Mouse (Mus musculus): Measurements from ENCODE around the gene Suds3.

Gene Suds3

GRCm38 (mm10) chr5:117115836-117116366 is at the start of gene Suds3:
TSS of gene Suds3 (minus strand) at chr5:117116113.
- peak; percentile 82 for DNase-seq (ENCODE audit: low read depth)

DNA sequence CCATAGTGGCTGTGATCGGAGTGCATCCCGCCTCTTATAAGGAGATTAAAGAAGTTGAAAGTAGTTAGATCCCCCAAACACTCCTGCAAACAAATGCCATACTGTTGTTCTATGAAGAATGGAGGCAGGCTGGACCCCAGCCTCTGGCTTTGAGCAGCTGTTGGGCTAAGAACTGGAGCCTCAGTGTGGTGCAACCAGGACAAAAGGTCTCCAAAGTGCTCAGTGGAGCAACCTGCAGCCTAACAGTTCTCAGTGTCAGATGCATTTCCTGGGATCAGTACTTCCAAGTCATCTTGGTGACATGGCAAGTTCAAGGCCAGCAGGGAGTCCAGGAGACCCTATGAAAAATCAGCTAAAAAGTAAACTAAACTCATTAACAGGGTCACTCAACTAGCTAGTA is 49.0 kb upstream of the Suds3 start:
- no peak for DNase-seq (ENCODE audit: low read depth)

- no peak for DNase-seq (ENCODE audit: low read depth)
These were observed 48.6 kb upstream of the Suds3 start for GRCm38 (mm10) chr5:117164516-117164915.

DNA sequence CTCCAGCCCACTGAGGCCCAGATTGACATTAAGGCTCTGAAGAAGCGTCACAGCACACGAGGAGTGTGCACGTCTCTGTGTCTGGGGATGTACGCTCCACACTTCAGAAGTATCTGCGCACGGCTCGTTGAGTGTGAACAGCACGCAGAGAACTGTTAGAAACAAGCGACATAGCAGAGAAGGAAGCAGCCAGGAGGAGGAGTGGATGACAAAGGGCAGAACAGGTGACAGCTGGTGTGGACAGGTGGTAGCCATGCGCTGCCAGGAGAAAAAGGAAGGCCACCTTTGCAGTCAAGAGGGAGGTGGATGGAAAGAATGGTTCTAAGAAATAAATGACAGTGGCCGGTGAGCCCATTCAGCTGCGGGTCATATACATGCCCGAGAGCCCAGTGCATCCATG is 47.9 kb upstream of the Suds3 start:
- no peak for DNase-seq (ENCODE audit: low read depth)

DNA sequence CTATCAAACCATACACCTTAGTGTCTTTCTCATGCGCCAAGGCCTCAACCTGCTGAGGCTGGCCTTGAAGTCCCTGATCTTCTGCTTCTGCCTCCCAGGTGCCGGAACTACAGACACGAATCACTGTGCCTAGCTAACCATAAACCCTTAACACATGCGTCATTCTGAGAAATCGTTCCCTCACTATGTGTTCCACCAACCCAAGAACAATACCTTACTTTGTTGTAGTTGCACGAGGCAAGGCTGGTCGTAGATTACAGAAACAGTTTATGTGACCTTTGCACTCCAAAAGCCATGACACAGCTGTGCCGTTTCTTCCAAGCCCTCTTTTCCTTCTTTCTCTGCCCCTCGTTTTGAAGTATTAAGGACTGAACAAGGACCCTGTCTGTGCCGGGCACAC is 44.6 kb upstream of the Suds3 start:
- no peak for DNase-seq (ENCODE audit: low read depth)

DNA sequence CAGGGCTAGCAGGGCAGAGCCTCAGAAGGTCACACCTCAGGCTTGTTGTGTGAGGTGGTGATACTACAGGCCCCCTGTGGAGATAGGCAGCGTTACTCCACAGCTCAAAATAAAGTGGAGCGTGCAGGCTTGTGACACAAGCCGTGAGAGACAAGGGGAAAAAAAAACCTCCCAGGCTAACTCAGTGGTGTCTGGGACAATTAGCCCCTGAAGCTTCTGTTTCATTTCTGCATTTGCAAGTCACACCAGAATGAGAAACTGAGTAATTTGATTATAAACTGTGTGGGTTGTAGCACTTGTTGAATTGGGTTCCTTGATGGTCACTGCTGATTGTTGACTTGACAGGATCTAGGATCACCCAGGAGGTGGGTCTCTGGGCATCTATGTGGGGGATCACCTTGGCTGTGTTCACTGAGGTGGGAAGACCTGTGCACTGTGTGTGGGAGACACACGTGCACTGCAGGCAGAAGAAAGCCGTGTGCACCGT is 43.9 kb upstream of the Suds3 start:
- DNase-seq (ENCODE audit: low read depth): no peak

- DNase-seq (ENCODE audit: low read depth): no peak
These were observed 43.4 kb upstream of the Suds3 start for GRCm38 (mm10) chr5:117159326-117159725.

GRCm38 (mm10) chr5:117158335-117159018 is 42.6 kb upstream of the Suds3 start:
- no peak for DNase-seq (ENCODE audit: low read depth)

- no peak for DNase-seq (ENCODE audit: low read depth)
These were observed 37.7 kb upstream of the Suds3 start for GRCm38 (mm10) chr5:117153527-117154091.

- DNase-seq (ENCODE audit: low read depth): no peak
These were observed 37.0 kb upstream of the Suds3 start for GRCm38 (mm10) chr5:117152944-117153343.

GRCm38 (mm10) chr5:117150068-117150467 is 34.2 kb upstream of the Suds3 start:
- no peak for DNase-seq (ENCODE audit: low read depth)

DNA sequence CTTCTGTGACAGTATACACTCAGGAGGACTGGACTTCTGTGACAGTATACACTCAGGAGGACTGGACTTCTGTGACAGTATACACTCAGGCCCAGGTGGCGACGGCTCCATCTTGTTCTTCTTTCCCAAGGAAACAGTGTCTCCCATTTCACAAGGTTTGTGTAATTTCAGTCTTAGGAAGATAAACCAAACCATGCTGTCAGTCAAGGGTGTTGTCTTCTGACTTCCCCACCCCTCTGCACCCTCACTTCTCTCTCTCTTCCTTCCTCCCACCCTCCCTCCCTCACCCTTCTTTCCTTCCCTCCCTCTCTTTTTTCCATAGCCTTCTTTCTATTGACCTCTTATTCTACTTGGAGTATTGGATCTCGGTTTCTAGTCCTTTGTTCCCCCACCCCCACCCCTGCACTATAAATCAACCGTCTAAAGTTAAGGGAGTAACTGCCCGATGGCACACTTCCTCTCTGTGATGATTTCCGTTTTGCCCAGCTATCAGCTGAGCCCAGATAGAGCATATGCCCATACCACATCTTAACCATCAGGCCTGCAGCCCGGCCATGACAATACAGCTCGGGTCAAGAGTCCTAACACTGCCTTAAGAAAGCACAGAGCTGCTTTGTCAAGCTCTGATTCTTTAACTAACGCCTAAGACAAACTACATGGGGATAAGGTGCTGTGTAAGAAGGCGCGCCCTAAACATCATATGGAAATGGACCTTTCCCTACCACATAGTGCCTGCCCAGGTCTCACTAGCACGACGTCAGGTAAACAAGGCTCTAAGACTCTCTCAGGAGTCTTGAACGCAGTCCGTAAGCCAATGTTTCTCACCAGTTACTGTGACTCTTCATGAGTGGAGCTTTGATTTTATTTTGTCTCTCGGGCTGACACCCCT is 33.4 kb upstream of the Suds3 start:
- no peak for DNase-seq (ENCODE audit: low read depth)

DNA sequence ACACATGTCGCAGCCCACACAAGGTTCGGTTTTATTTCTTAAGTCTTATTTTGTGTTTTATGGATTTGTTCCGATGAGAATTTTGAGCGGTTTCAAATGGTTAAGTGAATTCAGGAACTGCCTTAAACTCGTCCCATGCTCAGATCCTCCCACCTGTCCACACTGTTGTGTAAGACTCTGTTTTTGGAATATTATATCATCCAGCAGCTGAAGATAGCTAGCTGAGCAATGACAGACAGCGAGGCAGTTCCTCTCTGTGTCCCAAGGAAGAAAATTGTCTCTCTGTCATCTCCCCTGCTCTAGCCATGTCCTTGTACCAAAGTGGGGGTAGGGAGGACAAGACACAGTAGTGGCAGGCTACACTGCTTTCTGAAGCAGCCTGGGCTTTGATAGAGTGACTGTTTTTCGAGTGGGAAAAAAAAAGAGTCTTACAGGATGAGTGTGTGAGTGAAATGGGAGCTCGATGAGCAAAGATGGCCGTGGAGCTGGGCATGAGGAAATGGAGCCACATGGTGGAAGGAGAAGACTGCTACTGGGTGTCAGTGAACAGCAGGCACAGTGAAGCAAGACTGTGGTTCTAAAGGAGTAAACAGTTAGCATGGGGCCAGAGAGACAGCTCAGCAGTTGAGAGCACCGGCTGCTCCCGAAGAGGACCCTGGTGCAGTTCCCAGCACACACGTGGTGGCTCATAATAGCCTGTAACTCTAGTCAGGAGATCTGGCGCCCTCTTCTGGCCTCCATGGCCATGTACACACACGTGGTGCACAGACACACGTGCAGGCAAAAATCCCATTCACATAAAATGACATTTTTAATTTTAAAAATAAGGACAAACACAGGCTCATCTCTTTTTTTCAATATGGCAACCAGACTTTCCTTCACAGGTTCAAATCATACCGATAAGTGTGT is 31.5 kb upstream of the Suds3 start:
- DNase-seq (ENCODE audit: low read depth): no peak

- no peak for DNase-seq (ENCODE audit: low read depth)
These were observed 30.3 kb upstream of the Suds3 start for GRCm38 (mm10) chr5:117146165-117146564.

DNA sequence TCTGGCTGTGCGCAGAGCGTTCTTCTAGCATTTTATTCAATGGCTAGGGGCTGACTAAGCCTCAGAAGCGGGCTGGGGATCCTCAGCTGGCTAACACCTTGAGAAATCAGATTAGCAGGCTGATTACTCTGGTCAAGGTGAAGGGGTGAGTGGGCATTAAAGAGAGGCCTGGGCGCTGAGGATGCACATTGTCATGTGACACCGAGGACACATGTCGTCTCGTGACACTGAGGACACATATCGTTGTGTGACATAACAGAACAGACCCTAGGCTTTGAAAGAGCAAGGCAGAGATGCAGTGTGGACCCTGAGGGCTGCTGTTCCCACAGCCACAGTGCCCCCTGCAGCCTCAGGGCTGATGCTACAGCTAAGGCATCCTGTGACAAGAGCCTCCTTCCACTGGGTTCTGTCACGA is 27.8 kb upstream of the Suds3 start:
- no peak for DNase-seq (ENCODE audit: low read depth)

DNA sequence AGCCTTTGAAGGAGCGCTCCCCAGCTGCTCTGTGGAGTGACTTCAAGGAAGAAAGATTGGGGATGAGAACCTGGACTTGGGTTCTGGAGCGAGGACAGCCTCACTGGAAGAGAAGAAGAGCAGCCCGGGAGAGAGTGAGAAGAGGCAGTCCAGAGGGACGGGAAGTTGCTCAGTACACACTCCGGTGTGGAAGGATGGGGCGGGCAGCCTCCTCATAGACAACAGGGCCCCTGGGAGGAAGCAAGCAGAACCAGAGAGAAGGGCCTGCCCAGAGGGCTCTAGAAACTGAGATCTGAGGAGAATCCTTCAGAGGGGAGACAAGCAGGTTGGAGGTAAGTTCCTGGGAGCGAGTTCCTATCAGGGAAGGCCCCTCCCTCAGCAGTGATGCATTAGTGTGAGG is 24.5 kb upstream of the Suds3 start:
- no peak for DNase-seq (ENCODE audit: low read depth)

- no peak for DNase-seq (ENCODE audit: low read depth)
These were observed 23.9 kb upstream of the Suds3 start for GRCm38 (mm10) chr5:117139822-117140221.

DNA sequence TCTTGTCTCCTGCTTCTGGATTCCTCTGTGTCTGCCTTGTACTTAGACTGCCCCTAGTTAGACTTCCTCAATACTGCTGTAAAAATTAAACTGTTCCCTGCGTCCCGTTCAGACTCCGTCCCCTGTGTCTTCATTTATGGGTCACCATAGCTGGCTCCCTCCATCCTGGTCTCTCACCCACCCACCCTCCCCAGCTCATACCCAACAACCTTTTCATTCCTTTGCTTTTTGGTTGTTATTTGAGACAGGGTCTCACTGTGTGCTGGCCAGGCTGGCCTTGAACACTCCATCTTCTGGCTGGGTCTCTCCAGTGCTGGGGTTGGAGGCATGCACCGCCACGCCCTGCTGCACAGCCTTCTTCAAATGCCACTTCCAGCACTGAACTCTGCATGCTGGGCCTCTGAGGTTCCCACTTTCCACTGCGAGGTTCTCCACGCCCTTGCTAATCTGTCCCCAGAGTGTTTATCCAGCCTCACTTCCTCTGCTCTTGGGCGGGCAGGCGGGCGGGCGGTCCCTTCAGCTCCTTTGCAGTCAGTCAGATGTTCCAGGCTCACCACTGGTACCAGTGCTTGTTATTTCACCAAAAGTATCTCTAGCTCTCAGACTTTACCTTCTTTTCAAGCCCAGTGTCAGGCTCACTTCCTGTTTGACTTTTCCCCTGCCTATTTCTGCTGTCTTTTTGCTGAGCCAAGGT is 22.5 kb upstream of the Suds3 start:
- DNase-seq (ENCODE audit: low read depth): no peak

- no peak for DNase-seq (ENCODE audit: low read depth)
These were observed 21.7 kb upstream of the Suds3 start for GRCm38 (mm10) chr5:117137594-117137993.

- no peak for DNase-seq (ENCODE audit: low read depth)
These were observed 21.1 kb upstream of the Suds3 start for GRCm38 (mm10) chr5:117137011-117137410.

GRCm38 (mm10) chr5:117136570-117136969 is 20.7 kb upstream of the Suds3 start:
- DNase-seq (ENCODE audit: low read depth): no peak
